Mouse (Mus musculus) brown adipose tissue, adult 24 weeks (tissue): ENCODE results near the gene Sox1. TPM values are rescaled to one million over a fixed set of nuclear protein-coding genes. Genes with fewer than 3 reads are reported as not detected.

ENCODE experiments used
- polyA plus RNA-seq: library from polyadenylated mRNA; stranded (reverse); fragments of >200 nt; gene quantifications from 2 replicates; pipeline ENCODE4 v1.2.4, GENCODE M21; 2012; ENCODE audit not compliant: missing spikeins, insufficient read depth, insufficient read length

The Sox1 gene
- polyA plus RNA-seq, 1 experiment: not detected

Other genes starting within 250 kb of the Sox1 start
- not detected in 2 replicates for gene A230072I06Rik, start 116.5 kb upstream of the Sox1 start, polyA plus RNA-seq
- not detected in 2 replicates for gene Spaca7, start 177.7 kb downstream of the Sox1 start, polyA plus RNA-seq